Mouse (Mus musculus): ENCODE data around the gene Sept11.

Sept11 gene

DNA sequence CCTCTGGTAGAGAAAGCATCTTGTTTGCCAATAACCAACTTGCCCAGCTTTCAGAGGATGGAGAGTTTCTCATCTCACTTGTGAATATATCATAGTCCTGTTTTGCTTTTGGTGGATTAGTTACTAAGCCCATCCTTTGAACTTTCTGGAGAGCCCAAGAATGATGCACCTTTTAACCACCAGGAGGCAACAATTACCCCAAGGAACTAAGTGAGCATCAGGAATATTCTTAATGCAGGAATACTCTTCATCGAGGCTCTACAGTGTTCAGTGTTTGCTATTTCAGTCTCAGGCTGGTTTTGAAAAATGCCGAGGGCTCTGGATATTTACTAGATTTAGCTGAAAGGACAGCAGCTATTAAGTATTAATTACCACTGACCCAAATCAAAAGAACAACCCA lies 87.0 kb downstream of the Sept11 start:
- DNase-seq: no peak

DNA sequence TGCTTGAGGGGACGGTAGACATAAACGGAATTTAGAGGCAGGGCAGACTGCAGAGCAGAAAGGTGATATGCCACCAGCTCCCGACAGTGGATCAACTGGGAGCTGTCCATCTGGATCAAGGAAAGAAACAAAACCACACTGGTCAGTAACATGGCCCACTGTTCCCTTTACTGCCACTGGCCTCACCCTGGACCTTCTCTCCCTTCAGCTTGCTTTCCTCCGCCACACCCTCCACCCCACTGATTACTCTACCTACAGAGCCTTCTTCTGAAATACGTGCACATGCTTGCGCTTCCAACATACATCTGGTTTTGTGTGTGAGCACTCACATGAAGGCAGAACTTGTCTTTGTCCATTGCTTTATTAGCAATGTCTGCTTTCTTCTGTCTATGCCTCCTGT lies 90.1 kb downstream of the Sept11 start:
- DNase-seq: no peak

DNA sequence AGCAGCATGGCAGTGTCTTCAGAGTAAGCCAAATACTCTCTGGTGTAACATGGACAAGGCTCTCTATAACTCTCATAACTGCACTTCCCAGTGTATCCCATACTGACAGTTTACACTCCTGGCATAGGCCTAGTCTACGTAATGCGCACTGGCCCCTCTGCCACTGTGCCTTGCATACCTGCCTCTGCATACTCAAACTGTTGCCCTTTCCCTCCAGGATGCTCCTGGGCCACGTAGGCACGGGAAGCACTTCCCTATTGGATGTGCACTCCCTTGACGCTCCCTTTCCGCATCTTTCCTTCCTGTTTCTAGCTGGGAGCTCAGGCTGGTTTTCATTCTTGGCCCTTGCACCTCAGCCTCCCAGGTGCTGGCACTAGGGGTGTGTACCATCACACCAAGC lies 91.3 kb downstream of the Sept11 start:
- no peak for DNase-seq

DNA sequence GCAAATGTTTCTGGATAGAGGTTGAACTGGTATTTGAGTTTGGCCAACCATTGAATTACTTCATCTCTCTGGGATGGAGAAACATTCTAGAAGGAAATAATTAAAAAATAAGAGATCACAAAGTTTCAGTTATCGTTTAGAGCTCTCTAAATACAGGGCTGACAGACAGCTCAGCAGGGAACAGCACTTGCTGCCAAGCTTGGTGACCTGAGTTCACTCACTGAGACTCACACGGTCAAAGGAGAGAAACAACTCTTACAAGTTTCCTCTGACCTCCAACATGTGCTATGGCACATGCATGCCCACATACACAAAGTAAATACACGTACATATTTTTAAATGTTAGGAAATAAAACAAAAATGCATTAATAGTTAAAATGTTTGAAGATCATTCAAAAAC lies 96.4 kb downstream of the Sept11 start:
- DNase-seq: no peak

DNA sequence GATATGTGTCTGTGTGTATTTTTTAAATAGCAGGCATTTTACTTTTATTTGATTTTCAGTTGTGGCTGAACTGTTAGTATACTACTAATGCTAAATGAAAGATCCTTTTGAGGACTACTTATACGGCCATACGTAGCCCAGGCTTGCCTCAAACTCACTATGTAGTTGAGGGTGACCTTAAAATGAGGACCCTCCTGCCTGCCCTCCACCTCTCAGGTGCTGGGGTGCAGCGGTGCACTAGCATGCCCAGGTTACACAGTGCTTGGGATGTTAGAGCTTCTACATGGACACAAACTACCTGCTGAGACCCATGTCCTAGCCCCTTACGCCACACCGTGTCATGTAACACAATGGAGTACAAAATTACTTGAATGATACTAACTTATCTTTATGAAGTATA lies 97.2 kb downstream of the Sept11 start:
- no peak for DNase-seq

DNA sequence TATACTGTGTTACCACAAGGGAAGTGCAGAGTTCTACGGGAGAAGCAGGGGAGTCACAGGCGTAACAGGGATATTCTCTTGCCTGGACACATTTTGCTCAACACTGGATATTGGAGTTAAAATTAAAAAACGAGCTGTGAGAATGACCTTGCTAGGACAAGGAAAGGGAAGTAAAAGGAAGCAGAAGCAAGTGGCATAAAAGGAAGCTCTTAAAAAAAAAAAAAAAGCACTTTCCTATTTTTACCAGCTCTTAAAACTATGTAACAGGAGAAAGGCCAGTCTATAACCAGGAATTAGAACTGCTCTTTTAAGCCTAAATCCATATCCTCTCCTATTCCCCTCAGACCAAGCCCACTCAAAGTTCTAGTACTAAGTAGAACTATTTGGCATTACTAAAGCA lies 105.0 kb downstream of the Sept11 start:
- no peak for DNase-seq

DNA sequence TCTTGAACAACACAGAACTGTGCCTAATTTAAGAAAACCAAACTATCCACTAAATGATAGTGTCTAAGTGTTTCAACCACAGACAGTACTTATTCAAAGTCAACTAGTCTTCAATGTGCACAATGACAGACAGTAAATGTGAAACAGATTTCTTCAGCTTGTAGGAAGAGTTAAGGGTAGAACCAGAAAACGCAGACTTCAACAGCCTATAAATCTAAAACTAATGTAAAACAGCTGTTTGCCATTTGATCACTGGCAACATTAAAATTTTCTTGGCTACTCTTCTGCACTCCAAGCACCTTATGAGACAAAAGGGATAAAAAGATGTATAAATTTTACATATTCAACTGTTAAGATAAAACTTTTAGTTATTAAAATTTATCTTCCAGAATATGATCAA lies 107.9 kb downstream of the Sept11 start:
- no peak for DNase-seq

DNA sequence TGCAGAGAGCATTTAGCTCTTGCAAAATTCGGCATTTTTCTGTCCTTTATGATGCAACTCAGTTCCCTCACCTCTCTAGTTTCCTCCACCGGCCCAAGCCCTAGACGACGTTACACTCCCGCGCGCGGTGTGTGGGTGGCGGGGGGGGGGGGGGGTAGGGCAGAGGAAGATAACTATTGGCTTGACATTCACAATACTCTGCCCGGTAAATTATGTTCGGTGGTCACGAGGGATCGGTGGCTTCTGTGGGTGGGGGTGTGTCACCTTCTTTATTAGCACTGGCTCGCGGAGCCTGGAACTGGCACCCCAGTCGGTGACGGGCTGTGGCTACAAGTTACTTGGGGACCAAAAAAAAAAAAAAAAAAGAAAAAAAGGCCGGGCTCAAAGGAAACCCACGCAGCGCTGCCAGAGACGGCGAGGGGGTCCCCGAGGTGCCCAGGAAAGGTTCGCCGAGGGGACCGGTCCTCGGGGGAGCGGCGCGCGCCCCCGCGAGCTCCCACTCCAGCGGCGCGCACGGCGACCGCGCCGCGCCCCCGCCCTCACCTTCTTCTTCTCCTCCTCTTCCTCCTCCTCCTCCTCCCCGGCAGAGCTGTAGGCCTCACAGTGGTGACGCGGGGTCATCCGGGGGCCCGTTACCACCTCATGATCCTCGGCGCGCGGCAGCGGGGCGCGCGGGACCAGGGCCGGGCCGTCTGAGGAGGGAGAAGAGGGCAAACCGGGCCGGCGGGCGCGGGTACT lies 112.3 kb downstream of the Sept11 start:
- peak; percentile 64 for DNase-seq

DNA sequence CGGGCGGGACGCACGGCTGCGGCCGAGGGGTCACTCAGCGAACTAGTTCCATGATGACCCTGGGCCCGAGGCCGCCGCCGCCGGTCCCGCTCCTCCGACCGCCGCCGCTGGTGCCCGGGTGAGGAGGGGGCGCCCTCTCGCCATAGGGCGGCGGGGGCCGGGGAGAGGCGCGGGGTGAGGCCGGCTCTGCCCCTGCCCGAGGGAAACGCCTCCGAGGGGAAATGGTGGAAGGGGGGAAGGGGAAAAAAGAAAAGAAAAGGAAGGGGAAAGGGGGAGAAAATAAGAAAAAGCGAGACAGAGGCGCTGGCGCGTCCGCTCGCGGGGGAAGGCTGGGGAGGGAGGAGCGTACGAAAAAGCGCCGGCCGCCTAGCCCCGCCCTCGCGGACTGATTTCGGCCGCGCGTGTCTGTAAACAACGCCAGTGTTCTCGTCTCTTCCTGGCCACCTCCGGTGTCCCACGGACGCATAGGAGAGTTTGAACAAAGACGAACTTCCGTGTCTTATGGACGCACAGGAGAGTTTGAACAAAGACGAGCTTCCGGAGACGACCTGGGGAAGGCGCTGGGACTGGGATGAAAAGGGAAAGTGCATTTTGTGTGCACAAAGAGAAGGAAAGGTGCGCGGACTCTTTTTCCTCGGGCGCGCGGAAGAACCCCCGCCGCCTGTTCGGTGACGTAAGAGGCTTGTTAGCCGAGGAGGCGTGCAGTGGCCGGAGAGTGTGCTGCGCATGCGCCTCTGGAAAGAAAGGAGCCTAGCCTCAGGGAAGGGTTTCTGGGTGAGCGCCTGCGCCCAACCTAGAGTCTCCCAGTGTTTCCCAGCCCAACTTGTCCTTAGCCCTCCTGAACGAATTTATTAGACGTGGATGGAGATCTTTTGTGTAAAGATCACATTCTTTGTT lies 113.1 kb downstream of the Sept11 start, which contains the start of the genes Ccni and 2010109A12Rik:
Gene Ccni, minus strand, starts transcription at position 387 of the 897 bp plus-strand sequence.
Gene 2010109A12Rik, plus strand, starts transcription at position 410 of the 897 bp plus-strand sequence.
- peak; percentile 95 for DNase-seq

DNA sequence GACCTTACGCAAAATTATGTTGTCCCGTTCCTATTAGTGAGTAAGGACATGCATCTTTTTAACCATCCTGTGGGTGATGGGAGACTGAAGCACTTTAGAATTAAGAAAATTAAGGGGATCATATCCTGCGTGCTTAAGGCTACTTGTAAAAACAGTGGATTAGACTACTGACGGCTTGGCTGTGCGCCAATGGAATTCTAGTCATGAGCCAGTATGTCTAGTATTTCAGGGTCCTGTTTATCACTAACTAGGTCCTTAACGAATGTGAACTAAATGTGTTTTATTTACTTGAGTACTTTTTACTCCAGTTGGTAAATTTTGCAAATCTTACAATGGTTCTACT lies 113.7 kb downstream of the Sept11 start:
- DNase-seq: peak; percentile 30

DNA sequence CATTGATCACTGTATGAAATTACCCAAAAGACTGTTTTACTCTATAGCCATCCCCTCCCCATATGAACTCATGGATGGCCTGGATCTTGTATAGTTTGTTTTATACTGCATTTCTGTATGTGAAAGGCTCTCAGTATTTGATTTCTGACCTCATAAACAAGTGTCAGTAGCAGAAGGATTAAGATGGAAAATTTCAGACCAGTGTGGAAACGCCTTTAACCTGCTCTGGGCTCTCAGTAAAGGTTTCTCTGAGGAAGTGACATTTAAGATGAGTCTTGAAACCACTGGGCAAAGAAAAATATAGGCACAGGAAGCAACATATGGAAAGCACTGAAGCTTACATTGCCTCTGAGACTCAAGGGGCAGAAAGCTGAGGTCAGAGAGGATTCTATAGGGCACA lies 114.3 kb downstream of the Sept11 start:
- no peak for DNase-seq

DNA sequence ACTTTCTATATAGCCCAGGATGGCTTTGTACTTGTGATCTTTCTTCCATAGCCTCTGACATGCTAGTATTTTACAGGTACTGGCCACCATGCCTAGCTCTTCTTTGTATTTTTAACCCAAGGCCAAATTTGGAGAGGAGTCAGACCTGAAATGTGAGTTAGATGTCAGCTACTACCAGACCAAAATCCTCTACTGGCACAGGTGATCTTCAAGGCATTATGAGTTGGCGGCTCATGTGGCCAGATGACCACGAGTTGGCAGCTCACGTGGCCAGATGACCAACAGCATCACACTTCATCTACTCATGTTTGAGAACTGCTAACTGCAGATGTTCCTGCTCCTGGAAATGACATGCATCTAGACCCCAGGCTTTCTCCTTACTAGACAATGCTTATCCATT lies 125.1 kb downstream of the Sept11 start:
- no peak for DNase-seq

DNA sequence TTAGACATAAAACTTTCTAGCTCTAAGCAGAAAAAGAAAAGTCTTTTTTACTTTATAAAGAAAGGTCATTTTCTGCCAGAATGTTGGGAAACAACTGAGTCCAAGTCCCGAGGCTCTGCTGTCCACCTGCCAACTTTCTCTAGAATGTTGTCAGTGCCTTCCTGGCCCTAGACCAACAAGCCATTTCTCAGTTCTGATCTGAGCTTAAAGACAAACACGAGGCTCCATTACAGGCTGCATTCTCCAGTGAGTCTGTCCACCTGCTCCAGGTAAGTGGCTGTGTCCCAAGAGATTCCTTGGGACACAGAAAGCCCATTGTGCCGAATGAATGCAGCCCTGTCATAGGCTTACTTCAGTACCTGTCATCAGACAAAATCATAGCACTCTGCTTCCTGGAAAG lies 128.4 kb downstream of the Sept11 start:
- DNase-seq: no peak

DNA sequence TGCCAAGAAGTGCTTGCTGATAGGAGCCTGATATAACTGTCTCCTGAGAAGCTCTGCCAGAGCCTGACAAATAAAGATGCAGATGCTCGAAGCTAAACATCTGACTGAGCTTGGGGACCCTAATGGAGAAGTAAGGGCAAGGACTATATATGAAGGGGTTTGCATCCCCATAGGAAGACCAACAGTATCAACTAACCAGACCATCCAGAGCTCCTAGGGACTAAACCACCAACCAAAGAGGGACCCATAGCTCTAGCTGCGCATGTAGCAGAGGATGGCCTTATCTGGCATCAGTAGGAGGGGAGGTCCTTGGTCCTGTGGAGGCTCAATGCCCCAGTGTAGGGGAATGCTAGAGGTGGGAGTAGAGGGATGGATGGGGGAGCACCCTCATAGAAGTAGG lies 131.3 kb downstream of the Sept11 start:
- DNase-seq: no peak
